ENCODE assay signal across 10 mouse cellular contexts in the genomic region with DNA sequence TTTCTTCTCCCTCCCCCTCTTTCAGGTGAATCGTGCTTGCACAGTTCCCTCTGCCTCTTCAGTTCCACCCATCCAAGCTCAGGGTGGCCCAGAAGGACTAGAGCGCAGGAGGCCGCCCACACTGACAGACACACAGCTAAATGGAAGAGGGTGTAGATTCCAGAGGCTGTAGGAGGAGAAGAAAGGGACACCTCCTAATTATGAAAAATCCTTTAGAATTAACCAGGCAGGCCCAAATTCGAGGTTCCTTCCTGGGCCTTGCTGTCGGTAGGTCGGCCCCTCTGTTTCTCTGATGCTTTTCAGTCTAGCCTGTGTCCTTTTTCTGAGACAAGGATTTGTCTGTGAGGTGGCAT. TPM values are rescaled to one million over a fixed set of nuclear protein-coding genes. Genes with fewer than 3 reads are reported as not detected.
A peak's percentile ranks its signal among the peaks of the same experiment; 100 is the strongest.
DNase-seq lines count a peak whose midpoint lies in the region; ATAC-seq and TF ChIP-seq lines count a peak whose summit lies in the region.
"Had no signal": no experiment of that assay in that cellular context is flagged by ENCODE, and none has a peak within 500 bp of the region (broad histone marks: within the 10 kb centered on the region; RNA-seq: fewer than 3 reads in every experiment).

No protein-coding gene starts in this region.

- peak overlapping the region; percentile 95 for H3K4me2 ChIP-seq in forebrain, postnatal 0 days (ENCODE audit: low read depth)
- peak overlapping the region; percentile 73 for H3K4me2 ChIP-seq in midbrain, embryonic 14.5 days (ENCODE audit: low read length)

- peaks cover 9% of the 10 kb centered on the region; the same call in 1 of the 2 replicates for H3K36me3 ChIP-seq in forebrain, postnatal 0 days (ENCODE audit: insufficient read depth)
- peaks cover 3% of the 10 kb centered on the region; the same call in 1 of the 2 replicates for H3K36me3 ChIP-seq in midbrain, embryonic 14.5 days (ENCODE audit: control insufficient read depth, insufficient read depth, low read length)
- H3K36me3 ChIP-seq: G1E; heart, embryonic 10.5 days had no signal

- peak overlapping the region; percentile 98 for H3K27ac ChIP-seq in forebrain, postnatal 0 days (ENCODE audit: low read depth, low read length)
- peak overlapping the region; percentile 94 for H3K27ac ChIP-seq in midbrain, embryonic 14.5 days (replicated peaks; ENCODE audit: low read depth, low read length)
- H3K27ac ChIP-seq: heart, embryonic 10.5 days had no signal

- TF ChIP-seq CTCF in brain, embryonic 14.5 days (IDR thresholded peaks at IDR 0.05; ENCODE audit: borderline replicate concordance, extremely low read depth, insufficient read depth, insufficient read length) = no peak
- TF ChIP-seq CTCF in forebrain, postnatal 0 days (IDR thresholded peaks at IDR 0.05; ENCODE audit: low read depth) = no peak

- peak overlapping the region; percentile 92 for H3K4me3 ChIP-seq in forebrain, postnatal 0 days (ENCODE audit: low read depth, low read length)
- peak overlapping the region; percentile 82 for H3K4me3 ChIP-seq in midbrain, embryonic 14.5 days (replicated peaks; ENCODE audit: low read depth, low read length)
- H3K4me3 ChIP-seq: heart, embryonic 10.5 days had no signal

- no peaks in the 10 kb centered on the region for H3K9me3 ChIP-seq in forebrain, postnatal 0 days (ENCODE audit: low read length)
- H3K9me3 ChIP-seq in midbrain, embryonic 14.5 days (ENCODE audit: control insufficient read depth, low read length) = no peaks in the 10 kb centered on the region
- H3K9me3 ChIP-seq: G1E; heart, embryonic 10.5 days had no signal

- H3K27me3 ChIP-seq in forebrain, postnatal 0 days (ENCODE audit: insufficient read depth, low read length) = no peaks in the 10 kb centered on the region
- H3K27me3 ChIP-seq in midbrain, embryonic 14.5 days (ENCODE audit: control insufficient read depth, insufficient read depth, low read length) = peaks cover 9% of the 10 kb centered on the region; the same call in 1 of the 2 replicates

- peak; percentile 28 for DNase-seq in cerebellum, adult 8-10 months
- DNase-seq in cerebellum, adult 11-12 months = no peak
- peak; percentile 59 for DNase-seq in brain, embryonic 14.5 days (ENCODE audit: low read depth)
- DNase-seq in forebrain, postnatal 0 days = no peak
- DNase-seq in midbrain, embryonic 14.5 days = no peak
- no peak for DNase-seq in adrenal gland, postnatal 25 days
- no peak for DNase-seq in adrenal gland, postnatal 14 days
- DNase-seq in lung, postnatal 36 days = no peak

- peak overlapping the region; percentile 100 for H3K9ac ChIP-seq in forebrain, postnatal 0 days
- peak overlapping the region; percentile 98 for H3K9ac ChIP-seq in midbrain, embryonic 14.5 days (replicated peaks; ENCODE audit: low read length)

- H3K4me1 ChIP-seq in forebrain, postnatal 0 days (ENCODE audit: insufficient read depth) = 0 out of 2 replicates have a peak, but pooled peaks cover 6% of the 10 kb centered on the region
- H3K4me1 ChIP-seq in midbrain, embryonic 14.5 days (ENCODE audit: control insufficient read depth, insufficient read depth, low read length) = peaks cover 36% of the 10 kb centered on the region

- 9% methylated on average over 6 of the region's 6 CpGs for WGBS in forebrain, postnatal 0 days
- WGBS in midbrain, embryonic 14.5 days = 12% methylated on average over 6 of the region's 6 CpGs

- no peak for ATAC-seq in forebrain, postnatal 0 days
- ATAC-seq in midbrain, embryonic 14.5 days (ENCODE audit: low FRiP score, low TSS enrichment) = no peak

- no peak for TF ChIP-seq POLR2A in brain, embryonic 14.5 days (IDR thresholded peaks at IDR 0.05; ENCODE audit: borderline replicate concordance, extremely low read depth, insufficient read depth, insufficient read length, poor library complexity, severe bottlenecking)

RNA-seq across cellular contexts. Expression of a gene that starts 36.9 kb away (rescaled TPM):
- polyA plus RNA-seq in brain, embryonic 14.5 days (2012; rRNA removed) = 44.7 and 55.4 TPM in 2 replicates
- total RNA-seq in forebrain, postnatal 0 days (2014; rRNA removed) = 51.1 and 52.9 TPM in 2 replicates
- polyA plus RNA-seq in forebrain, postnatal 0 days (2015; fragmentation: Nextera tagmentation; extraction: Ambion mirVana) = 17.4 and 19.4 TPM in 2 replicates
- 20.2 and 24.7 TPM in 2 replicates for polyA plus RNA-seq in midbrain, embryonic 14.5 days (2014; fragmentation: Nextera tagmentation; extraction: Ambion mirVana)
- total RNA-seq in adrenal gland, postnatal 25 days (2021) = 61.6 and 81.1 TPM in 2 replicates
- total RNA-seq in adrenal gland, postnatal 14 days (2021) = 71.1 and 79.2 TPM in 2 replicates

Comparison
In these comparisons a context has a peak if more than half of its experiments do, and no peak if none do; other contexts are left out.
1. DNase-seq: peak in cerebellum, adult 8-10 months (single experiment) and brain, embryonic 14.5 days (single experiment); none in cerebellum, adult 11-12 months (single experiment), forebrain, postnatal 0 days (single experiment), midbrain, embryonic 14.5 days (single experiment), adrenal gland, postnatal 25 days (single experiment), adrenal gland, postnatal 14 days (single experiment) and lung, postnatal 36 days (single experiment).